Mouse (Mus musculus) left cerebral cortex, postnatal 36 days (tissue): ENCODE measurements at regions not wholly inside any gene's neighbourhood (a gene's known extent, or its start where the extent isn't known, plus 50 kb on each side); places are given as distances from the start of the nearest gene placed in this dataset.

Experiments used
- DNase-seq, 2 experiments: peaks; one replicate each; pipeline ENCODE4 v3.0.0; 2021 to 2022; ENCODE audit warnings: low spot score in 2 of 2, mixed read lengths in 1 of 2
- intact Hi-C: fragments of 180-260 bp; cut with DNase I; formaldehyde crosslinking; loops from one replicate; pipeline ENCODE4 v1.15.1; 2025

DNA sequence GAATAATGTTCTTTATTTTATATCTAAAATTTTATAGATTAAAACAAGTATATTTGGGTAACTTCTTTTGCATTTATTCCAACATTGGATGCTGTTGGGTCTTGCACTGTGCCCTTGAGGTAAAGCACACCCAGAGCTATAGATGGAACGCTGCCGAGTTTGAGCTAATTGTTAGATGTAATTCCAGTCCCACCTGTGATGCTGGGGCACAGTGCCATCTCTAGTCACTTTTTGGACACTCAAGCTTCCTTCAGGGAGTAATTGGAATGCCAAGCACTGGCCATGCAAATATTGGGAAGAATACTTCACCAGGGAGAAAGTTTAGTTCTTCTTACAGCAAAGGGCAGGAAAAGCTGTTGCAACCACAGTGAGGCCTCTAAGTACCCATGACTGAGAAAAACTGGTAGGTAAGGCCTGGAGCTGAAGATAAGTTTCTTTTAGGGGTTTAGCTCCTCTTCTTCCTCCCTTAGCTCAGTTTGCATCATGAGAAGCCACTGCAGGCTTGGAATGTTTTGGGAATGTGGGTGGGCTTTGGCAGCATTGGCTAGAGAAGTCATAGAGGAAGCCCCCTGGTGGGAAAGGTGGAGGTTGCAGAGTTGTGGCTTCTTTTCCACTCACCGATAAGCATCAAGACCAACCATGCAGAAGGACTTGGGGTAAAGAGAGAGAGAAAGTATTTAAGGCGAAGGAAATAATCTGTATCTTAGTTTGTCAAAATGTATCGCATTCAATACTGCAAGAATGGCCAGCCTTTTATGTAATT lies 189.1 kb downstream of the Rsl24d1 start:
- DNase-seq, result no peak
- intact Hi-C loops, result no loop called here

DNA sequence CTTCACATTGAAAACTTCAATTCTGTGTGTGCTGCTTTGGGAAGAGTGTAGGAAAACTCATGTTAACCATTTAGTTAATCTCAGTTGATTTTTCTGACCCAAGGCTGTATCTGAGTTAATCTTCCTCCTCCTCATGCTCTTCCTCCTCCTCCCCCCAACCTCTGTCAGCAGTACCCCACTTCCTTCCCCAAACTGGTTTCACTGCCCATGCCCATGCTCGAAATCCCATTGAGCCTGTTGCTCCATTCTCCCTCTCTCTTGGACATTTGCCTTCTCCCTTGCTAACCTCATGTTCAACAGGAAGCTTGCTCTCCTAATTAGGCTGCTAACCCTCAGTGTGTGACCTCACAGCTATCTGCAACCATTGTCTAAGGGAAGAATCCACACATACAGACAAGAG lies 203.8 kb downstream of the Rsl24d1 start:
- DNase-seq, result no peak
- intact Hi-C loops, result no loop called here

DNA sequence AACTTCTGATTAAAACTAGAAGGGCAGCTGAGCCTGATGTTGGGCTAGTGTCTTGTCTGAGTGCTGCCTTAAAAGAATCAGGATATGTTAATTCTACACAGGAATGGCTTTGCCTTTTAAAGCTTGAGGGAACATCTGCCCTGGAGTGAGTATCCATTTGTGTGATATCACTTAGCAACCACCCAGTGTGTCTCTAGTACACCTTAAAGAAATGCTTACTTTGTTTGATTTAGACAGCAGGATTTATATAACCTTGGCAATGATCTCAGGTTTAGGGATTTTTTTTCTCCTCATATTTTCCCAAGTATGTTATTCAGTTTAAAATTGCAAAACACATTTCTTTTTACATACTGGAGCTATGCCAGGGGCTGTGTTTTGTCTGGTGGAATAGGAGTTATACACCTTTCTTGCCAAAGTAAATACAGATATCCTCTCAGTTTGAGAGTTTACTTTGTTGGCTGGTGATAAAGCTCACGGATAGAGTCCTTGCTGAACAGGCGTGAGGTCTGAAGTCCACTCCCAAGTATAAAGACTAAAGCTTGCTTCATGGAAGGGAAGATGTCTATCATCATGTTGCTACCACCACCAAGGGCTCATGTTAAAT lies 206.6 kb downstream of the Rsl24d1 start:
- no peak for DNase-seq
- intact Hi-C loops, result no loop called here

DNA sequence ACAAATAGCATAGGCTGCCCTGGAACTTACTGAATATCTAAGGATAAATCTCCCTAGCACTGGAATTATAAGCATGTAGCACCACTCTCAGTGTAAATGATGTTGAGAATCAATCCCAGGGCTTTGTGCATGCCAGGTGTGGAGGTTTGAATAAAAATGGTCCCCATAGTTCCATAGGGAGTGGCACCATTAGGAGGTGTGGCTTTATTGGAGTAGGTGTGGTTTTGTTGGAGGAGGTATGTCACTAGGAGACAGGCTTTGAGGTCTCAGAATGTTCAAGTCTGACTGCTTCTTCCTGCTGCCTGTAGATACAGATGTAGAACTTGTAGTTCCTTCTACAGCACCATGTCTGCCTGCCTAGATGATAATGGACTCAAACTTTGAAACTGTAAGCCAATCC lies 217.8 kb downstream of the Rsl24d1 start:
- DNase-seq, result no peak
- intact Hi-C loops, result no loop called here

DNA sequence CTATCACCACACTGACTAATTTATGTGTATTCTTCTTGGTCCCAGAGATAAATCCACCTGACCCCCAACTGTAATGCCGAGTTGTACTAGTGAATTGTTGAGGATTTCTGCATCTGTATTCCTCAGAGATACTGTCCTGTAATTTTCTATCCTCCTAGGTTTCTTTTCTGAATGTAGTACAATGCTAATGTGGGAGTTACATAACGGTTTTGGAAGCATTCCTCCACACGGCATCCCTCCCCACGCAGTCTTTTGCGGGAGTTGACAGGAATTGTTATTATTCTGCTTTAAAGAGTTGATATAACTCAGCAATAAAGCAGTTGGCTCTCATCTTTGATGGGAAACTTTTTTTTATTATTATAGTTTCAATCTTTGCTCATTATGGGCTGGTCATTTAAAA lies 222.8 kb downstream of the Rsl24d1 start:
- intact Hi-C loops, result no loop called here
- no peak for DNase-seq

DNA sequence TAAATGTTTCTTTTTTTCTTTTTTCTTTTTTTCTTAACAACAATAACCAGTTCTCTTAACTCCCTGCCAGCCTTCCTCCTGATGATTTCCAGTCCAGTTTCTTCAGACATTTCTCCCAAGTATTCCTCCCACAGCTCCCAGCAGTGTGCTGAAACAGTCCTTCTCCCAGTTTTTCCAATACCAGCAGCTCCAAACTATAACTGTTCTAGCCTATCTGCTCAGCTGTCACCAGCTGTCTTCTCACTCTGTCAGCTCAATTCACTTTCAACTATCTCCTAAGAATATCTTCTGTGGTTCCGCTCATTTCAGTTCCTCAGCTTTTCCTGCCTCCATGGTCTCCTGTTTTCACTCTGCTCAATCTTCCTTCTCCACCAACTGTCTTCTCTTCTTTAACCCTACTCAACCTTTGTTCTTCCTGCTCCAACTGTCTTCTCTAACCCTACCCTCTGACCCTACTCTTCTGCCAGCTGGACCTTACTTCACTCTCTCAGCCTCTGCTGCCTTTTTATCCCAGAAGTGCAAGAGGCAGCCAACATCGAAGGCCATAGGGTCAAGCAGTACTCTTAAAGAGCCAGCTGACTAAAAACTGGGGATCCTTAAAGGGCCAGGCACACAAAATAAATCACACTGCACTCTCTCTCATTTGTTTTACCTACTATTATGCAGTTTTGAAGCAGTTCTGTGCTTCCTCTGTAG lies 224.0 kb downstream of the Rsl24d1 start:
- intact Hi-C loops, result no loop called here
- no peak for DNase-seq

DNA sequence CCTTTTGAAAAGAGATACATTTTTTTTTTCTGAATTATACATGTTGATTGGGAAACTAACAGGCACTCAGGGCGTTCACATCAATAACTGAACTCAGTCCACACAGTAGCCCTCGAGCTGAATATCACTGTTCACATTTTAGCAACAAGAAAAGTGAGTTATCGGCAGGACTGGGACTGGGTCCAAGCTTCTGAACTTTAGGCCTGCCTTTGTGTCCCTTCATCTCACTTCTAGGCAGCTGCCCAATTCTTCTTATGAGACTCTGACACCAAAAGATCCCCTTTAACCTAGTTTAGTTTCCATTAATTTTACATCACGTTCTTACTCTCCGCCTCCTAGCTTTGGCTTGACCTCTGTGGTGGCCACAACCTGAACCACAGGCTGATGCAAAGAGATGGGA lies 242.7 kb downstream of the Rsl24d1 start:
- no peak for DNase-seq
- intact Hi-C loops, result no loop called here

DNA sequence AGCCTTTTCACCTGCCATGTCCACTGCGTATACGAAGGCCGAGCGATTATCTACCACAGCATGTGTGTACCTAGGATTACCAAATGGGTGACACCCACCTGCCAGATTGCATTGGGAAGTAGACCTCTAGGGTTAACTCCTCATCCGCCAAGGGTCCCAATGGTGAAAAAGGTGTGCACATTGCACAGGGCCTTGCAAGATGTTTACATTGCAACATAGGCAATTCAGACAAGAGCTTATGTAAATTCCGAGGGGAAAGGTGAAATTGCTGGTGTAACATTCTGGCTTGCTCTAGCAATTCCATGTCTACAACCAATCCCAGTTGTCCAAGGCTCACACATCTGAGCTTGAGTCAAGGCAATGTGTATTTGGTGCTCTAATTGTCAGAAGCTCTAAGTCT lies 245.7 kb downstream of the Rsl24d1 start:
- DNase-seq, result no peak

DNA sequence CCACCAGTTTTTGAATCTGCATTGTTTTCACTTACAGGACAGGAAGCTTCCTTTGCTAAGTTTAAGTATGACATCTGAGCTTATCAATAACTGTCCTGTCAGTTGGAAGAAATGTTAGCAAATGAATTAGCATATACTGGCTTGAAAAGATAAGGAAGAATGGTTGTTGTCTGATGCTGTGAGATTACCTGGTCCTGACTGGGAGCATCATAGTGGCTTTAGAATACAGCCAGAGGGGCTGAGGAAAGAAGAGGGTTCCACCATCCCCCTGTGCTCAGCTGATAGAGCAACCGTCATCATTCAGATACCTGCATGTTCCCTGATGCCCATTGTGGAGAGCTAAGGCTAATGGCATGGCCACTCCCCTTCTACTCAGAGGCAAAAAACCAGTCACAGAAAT lies 267.5 kb downstream of the Rsl24d1 start:
- intact Hi-C loops, result no loop called here

More for the DNA sequence above, 245.7 kb downstream of the Rsl24d1 start:
- intact Hi-C loops, result no loop called here

DNA sequence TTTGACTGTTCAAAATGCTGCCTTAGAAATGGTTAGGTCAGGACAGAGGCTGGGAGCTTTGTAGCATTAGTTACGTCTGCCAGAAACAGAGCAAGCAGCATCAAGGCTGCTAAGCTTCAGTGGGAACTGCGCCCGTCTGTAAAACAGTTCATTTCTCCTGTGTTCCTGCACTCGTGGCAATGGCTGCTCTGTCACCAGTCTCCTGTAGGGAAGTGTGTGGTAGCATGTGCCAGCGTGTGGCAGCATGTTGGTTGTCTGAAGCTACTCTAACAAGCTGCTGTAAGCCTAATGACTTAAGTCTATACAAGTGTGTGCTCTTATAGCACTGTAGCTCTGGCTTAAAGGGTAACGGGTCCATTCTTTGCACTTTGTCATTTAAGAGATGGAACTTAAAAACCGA lies 278.8 kb downstream of the Rsl24d1 start:
- no peak for DNase-seq
- intact Hi-C loops, result no loop called here

More for the DNA sequence above, 267.5 kb downstream of the Rsl24d1 start:
- no peak for DNase-seq

DNA sequence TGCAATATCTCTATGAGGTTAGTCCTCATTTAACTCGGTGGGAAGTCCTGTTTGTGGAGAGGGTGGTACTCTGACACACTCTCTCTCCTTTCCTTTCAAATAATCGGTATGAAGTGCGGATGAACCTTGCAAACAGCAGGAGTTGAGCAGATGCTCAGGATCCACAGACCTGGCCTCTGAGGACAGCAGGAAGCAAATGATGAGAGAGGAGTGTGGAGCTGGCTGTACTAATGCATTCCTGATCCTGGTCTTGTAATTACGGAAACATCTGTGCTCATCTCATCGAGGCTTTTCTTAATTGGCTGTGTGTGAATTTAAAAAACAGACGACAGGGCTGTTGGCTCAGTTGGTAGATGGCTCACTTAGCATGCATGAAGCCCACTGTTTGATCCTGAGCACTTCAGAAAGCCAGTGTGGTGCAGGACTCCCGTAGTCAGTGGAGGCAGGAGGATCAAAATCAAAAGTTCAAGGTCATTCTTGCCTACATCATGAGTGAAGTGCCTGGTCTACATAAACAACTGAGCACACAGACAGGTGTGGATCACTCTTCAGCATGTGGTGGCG lies 300.2 kb downstream of the Rsl24d1 start:
- no peak for DNase-seq
- intact Hi-C loops, result no loop called here

DNA sequence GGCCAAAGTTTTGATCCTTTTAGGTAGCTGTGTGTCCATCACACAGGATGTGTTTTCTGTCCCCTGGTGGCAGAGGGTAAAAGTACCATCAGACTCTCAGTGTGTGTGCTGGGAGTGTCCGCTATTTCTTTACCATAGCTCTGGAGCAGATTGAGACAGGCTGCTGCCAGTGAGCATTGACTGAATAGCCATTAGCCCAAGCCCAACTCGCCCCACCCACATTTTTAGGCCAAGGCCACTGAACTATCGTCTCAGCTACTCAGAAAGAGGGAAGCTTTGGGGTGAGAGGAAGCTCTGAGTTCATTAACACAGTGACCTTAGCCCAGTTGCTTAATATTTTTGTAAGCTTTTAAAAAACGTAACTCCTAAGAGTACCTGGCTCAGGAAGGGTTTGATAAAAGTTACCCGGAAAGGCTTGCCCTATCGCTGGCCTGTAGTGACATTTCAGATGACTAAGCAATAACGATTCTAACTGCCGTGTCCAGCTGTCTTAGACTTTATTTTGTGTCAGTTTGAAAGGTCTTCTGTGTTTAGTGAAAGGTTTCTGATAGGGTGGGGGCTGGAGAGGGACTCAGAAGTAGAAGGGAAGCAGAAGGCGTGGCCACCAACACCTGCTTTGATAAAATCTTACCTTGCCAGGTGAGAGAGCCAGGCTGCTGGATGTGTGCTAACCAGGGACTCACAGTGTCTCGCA lies 303.0 kb downstream of the Rsl24d1 start:
- intact Hi-C loops, result no loop called here
- DNase-seq, result no peak
